Mouse (Mus musculus): ENCODE measurements at regions not wholly inside any gene's neighbourhood (a gene's known extent, or its start where the extent isn't known, plus 50 kb on each side); places are given as distances from the start of the nearest gene placed in this dataset.

GRCm38 (mm10) chr10:53443443-53443842 lies 63.7 kb upstream of the Cep85l start:
- TF ChIP-seq POLR2A (IDR thresholded peaks at IDR 0.05; ENCODE audit: borderline replicate concordance, extremely low read depth, low read depth, low read length): no peak
- TF ChIP-seq CTCF (IDR thresholded peaks at IDR 0.05; ENCODE audit: insufficient read depth, low read length): no peak

All from lung, adult 2 months (tissue).